Mouse (Mus musculus): Measurements from ENCODE around the gene Tmbim4. TPM values are rescaled to one million over a fixed set of nuclear protein-coding genes. Genes with fewer than 3 reads are reported as not detected.
A peak's percentile ranks its signal among the peaks of the same experiment; 100 is the strongest.

The Tmbim4 gene
- polyA plus RNA-seq, 1 experiment from 2014 or later: 117 TPM

- Histone ChIP-seq H3K4me1 (replicated peaks; ENCODE audit: control insufficient read depth, insufficient read depth, low read length) (no peaks in the 10 kb centered on the region), H3K27me3 (ENCODE audit: control insufficient read depth, insufficient read depth, low read length) (no peaks in the 10 kb centered on the region), H3K4me2 (replicated peaks) (no peak overlapping the region), H3K9ac (no peak overlapping the region), H3K9me3 (ENCODE audit: control insufficient read depth, low read length) (peaks cover 6% of the 10 kb centered on the region; the same call in 1 of the 2 replicates), H3K36me3 (replicated peaks; ENCODE audit: control insufficient read depth, insufficient read depth) (no peaks in the 10 kb centered on the region), H3K4me3 (replicated peaks; ENCODE audit: low read length) (no peak overlapping the region), H3K27ac (no peak overlapping the region)
- DNase-seq (ENCODE audit: low spot score): no peak
- WGBS: 67% methylated on average over 10 of the region's 10 CpGs
- ATAC-seq (ENCODE audit: low FRiP score): no peak
These were observed 32.3 kb upstream of the Tmbim4 start for GRCm38 (mm10) chr10:120169064-120169463.

GRCm38 (mm10) chr10:120169841-120170240 lies 31.5 kb upstream of the Tmbim4 start:
- Histone ChIP-seq H3K36me3 (replicated peaks; ENCODE audit: control insufficient read depth, insufficient read depth) (no peaks in the 10 kb centered on the region), H3K9me3 (ENCODE audit: control insufficient read depth, low read length) (peaks cover 6% of the 10 kb centered on the region; the same call in 1 of the 2 replicates), H3K9ac (no peak overlapping the region), H3K27ac (no peak overlapping the region), H3K27me3 (ENCODE audit: control insufficient read depth, insufficient read depth, low read length) (no peaks in the 10 kb centered on the region), H3K4me3 (replicated peaks; ENCODE audit: low read length) (no peak overlapping the region), H3K4me2 (replicated peaks) (no peak overlapping the region), H3K4me1 (replicated peaks; ENCODE audit: control insufficient read depth, insufficient read depth, low read length) (no peaks in the 10 kb centered on the region)
- no peak for DNase-seq (ENCODE audit: low spot score)
- WGBS: 65% methylated on average over 5 of the region's 5 CpGs
- ATAC-seq (ENCODE audit: low FRiP score): no peak

- DNase-seq (ENCODE audit: low spot score): no peak
- no peak overlapping the region for H3K4me2 ChIP-seq (replicated peaks)
- no peak overlapping the region for H3K4me3 ChIP-seq (replicated peaks; ENCODE audit: low read length)
- no peaks in the 10 kb centered on the region for H3K36me3 ChIP-seq (replicated peaks; ENCODE audit: control insufficient read depth, insufficient read depth)
- no peaks in the 10 kb centered on the region for H3K4me1 ChIP-seq (replicated peaks; ENCODE audit: control insufficient read depth, insufficient read depth, low read length)
- H3K9ac ChIP-seq: no peak overlapping the region
- H3K27ac ChIP-seq: no peak overlapping the region
- 74% methylated on average over 4 of the region's 4 CpGs for WGBS
- peaks cover 6% of the 10 kb centered on the region; the same call in 1 of the 2 replicates for H3K9me3 ChIP-seq (ENCODE audit: control insufficient read depth, low read length)
- no peaks in the 10 kb centered on the region for H3K27me3 ChIP-seq (ENCODE audit: control insufficient read depth, insufficient read depth, low read length)
- ATAC-seq (ENCODE audit: low FRiP score): no peak
These were observed 31.1 kb upstream of the Tmbim4 start for GRCm38 (mm10) chr10:120170277-120170676.

- Histone ChIP-seq H3K9me3 (ENCODE audit: control insufficient read depth, low read length) (peaks cover 6% of the 10 kb centered on the region; the same call in 1 of the 2 replicates), H3K4me1 (replicated peaks; ENCODE audit: control insufficient read depth, insufficient read depth, low read length) (no peaks in the 10 kb centered on the region), H3K9ac (no peak overlapping the region), H3K4me2 (replicated peaks) (no peak overlapping the region), H3K4me3 (replicated peaks; ENCODE audit: low read length) (no peak overlapping the region), H3K27ac (no peak overlapping the region), H3K27me3 (ENCODE audit: control insufficient read depth, insufficient read depth, low read length) (no peaks in the 10 kb centered on the region), H3K36me3 (replicated peaks; ENCODE audit: control insufficient read depth, insufficient read depth) (no peaks in the 10 kb centered on the region)
- WGBS: 16% methylated on average over 5 of the region's 5 CpGs
- no peak for DNase-seq (ENCODE audit: low spot score)
- no peak for ATAC-seq (ENCODE audit: low FRiP score)
These were observed 30.1 kb upstream of the Tmbim4 start for GRCm38 (mm10) chr10:120171340-120171739.

GRCm38 (mm10) chr10:120174192-120174705 lies 27.1 kb upstream of the Tmbim4 start:
- DNase-seq (ENCODE audit: low spot score) (no peak), ATAC-seq (ENCODE audit: low FRiP score) (no peak)
- no peaks in the 10 kb centered on the region for H3K36me3 ChIP-seq (replicated peaks; ENCODE audit: control insufficient read depth, insufficient read depth)
- no peak overlapping the region for H3K4me2 ChIP-seq (replicated peaks)
- WGBS: 91% methylated on average over 15 of the region's 15 CpGs
- H3K27ac ChIP-seq: no peak overlapping the region
- H3K4me1 ChIP-seq (replicated peaks; ENCODE audit: control insufficient read depth, insufficient read depth, low read length): no peaks in the 10 kb centered on the region
- H3K9me3 ChIP-seq (ENCODE audit: control insufficient read depth, low read length): peaks cover 6% of the 10 kb centered on the region; the same call in 1 of the 2 replicates
- no peak overlapping the region for H3K9ac ChIP-seq
- no peaks in the 10 kb centered on the region for H3K27me3 ChIP-seq (ENCODE audit: control insufficient read depth, insufficient read depth, low read length)
- H3K4me3 ChIP-seq (replicated peaks; ENCODE audit: low read length): no peak overlapping the region

- no peaks in the 10 kb centered on the region for H3K9me3 ChIP-seq (ENCODE audit: control insufficient read depth, low read length)
- no peaks in the 10 kb centered on the region for H3K4me1 ChIP-seq (replicated peaks; ENCODE audit: control insufficient read depth, insufficient read depth, low read length)
- H3K4me2 ChIP-seq (replicated peaks): no peak overlapping the region
- 98% methylated on average over 1 of the region's 1 CpGs for WGBS
- no peak overlapping the region for H3K27ac ChIP-seq
- H3K4me3 ChIP-seq (replicated peaks; ENCODE audit: low read length): no peak overlapping the region
- H3K36me3 ChIP-seq (replicated peaks; ENCODE audit: control insufficient read depth, insufficient read depth): no peaks in the 10 kb centered on the region
- H3K27me3 ChIP-seq (ENCODE audit: control insufficient read depth, insufficient read depth, low read length): no peaks in the 10 kb centered on the region
- ATAC-seq (ENCODE audit: low FRiP score): no peak
- DNase-seq (ENCODE audit: low spot score): no peak
- H3K9ac ChIP-seq: no peak overlapping the region
These were observed 18.5 kb upstream of the Tmbim4 start for GRCm38 (mm10) chr10:120182887-120183286.

GRCm38 (mm10) chr10:120183342-120183741 lies 18.0 kb upstream of the Tmbim4 start:
- no peaks in the 10 kb centered on the region for H3K4me1 ChIP-seq (replicated peaks; ENCODE audit: control insufficient read depth, insufficient read depth, low read length)
- H3K9me3 ChIP-seq (ENCODE audit: control insufficient read depth, low read length): no peaks in the 10 kb centered on the region
- DNase-seq (ENCODE audit: low spot score) (no peak), ATAC-seq (ENCODE audit: low FRiP score) (no peak)
- H3K9ac ChIP-seq: no peak overlapping the region
- H3K4me3 ChIP-seq (replicated peaks; ENCODE audit: low read length): no peak overlapping the region
- H3K36me3 ChIP-seq (replicated peaks; ENCODE audit: control insufficient read depth, insufficient read depth): no peaks in the 10 kb centered on the region
- no peak overlapping the region for H3K27ac ChIP-seq
- H3K27me3 ChIP-seq (ENCODE audit: control insufficient read depth, insufficient read depth, low read length): no peaks in the 10 kb centered on the region
- 85% methylated on average over 2 of the region's 2 CpGs for WGBS
- H3K4me2 ChIP-seq (replicated peaks): no peak overlapping the region

GRCm38 (mm10) chr10:120188513-120188912 lies 12.9 kb upstream of the Tmbim4 start:
- 72% methylated on average over 2 of the region's 2 CpGs for WGBS
- H3K4me3 ChIP-seq (replicated peaks; ENCODE audit: low read length): no peak overlapping the region
- H3K4me1 ChIP-seq (replicated peaks; ENCODE audit: control insufficient read depth, insufficient read depth, low read length): no peaks in the 10 kb centered on the region
- no peaks in the 10 kb centered on the region for H3K36me3 ChIP-seq (replicated peaks; ENCODE audit: control insufficient read depth, insufficient read depth)
- H3K9me3 ChIP-seq (ENCODE audit: control insufficient read depth, low read length): no peaks in the 10 kb centered on the region
- H3K9ac ChIP-seq: no peak overlapping the region
- ATAC-seq (ENCODE audit: low FRiP score): no peak
- DNase-seq (ENCODE audit: low spot score): no peak
- H3K27ac ChIP-seq: no peak overlapping the region
- H3K4me2 ChIP-seq (replicated peaks): no peak overlapping the region
- H3K27me3 ChIP-seq (ENCODE audit: control insufficient read depth, insufficient read depth, low read length): no peaks in the 10 kb centered on the region

- ATAC-seq (ENCODE audit: low FRiP score) (no peak), DNase-seq (ENCODE audit: low spot score) (no peak)
- H3K9ac ChIP-seq: no peak overlapping the region
- no peaks in the 10 kb centered on the region for H3K36me3 ChIP-seq (replicated peaks; ENCODE audit: control insufficient read depth, insufficient read depth)
- H3K9me3 ChIP-seq (ENCODE audit: control insufficient read depth, low read length): no peaks in the 10 kb centered on the region
- H3K27me3 ChIP-seq (ENCODE audit: control insufficient read depth, insufficient read depth, low read length): no peaks in the 10 kb centered on the region
- WGBS: 63% methylated on average over 11 of the region's 11 CpGs
- H3K4me3 ChIP-seq (replicated peaks; ENCODE audit: low read length): no peak overlapping the region
- no peak overlapping the region for H3K4me2 ChIP-seq (replicated peaks)
- H3K4me1 ChIP-seq (replicated peaks; ENCODE audit: control insufficient read depth, insufficient read depth, low read length): no peaks in the 10 kb centered on the region
- H3K27ac ChIP-seq: no peak overlapping the region
These were observed 12.1 kb upstream of the Tmbim4 start for GRCm38 (mm10) chr10:120189276-120189675.

GRCm38 (mm10) chr10:120189782-120190181 lies 11.6 kb upstream of the Tmbim4 start:
- no peaks in the 10 kb centered on the region for H3K4me1 ChIP-seq (replicated peaks; ENCODE audit: control insufficient read depth, insufficient read depth, low read length)
- 31% methylated on average over 6 of the region's 6 CpGs for WGBS
- no peaks in the 10 kb centered on the region for H3K27me3 ChIP-seq (ENCODE audit: control insufficient read depth, insufficient read depth, low read length)
- H3K9me3 ChIP-seq (ENCODE audit: control insufficient read depth, low read length): no peaks in the 10 kb centered on the region
- H3K9ac ChIP-seq: no peak overlapping the region
- H3K4me3 ChIP-seq (replicated peaks; ENCODE audit: low read length): no peak overlapping the region
- no peak overlapping the region for H3K27ac ChIP-seq
- H3K4me2 ChIP-seq (replicated peaks): no peak overlapping the region
- H3K36me3 ChIP-seq (replicated peaks; ENCODE audit: control insufficient read depth, insufficient read depth): no peaks in the 10 kb centered on the region
- no peak for ATAC-seq (ENCODE audit: low FRiP score)
- DNase-seq (ENCODE audit: low spot score): peak; percentile 28
